Mouse (Mus musculus) layer of hippocampus, postnatal 25 days (tissue): ENCODE measurements at regions not wholly inside any gene's neighbourhood (a gene's known extent, or its start where the extent isn't known, plus 50 kb on each side); places are given as distances from the start of the nearest gene placed in this dataset.

Experiments used
- DNase-seq, 2 experiments: peaks; one replicate each; pipeline ENCODE4 v3.0.0; 2022; ENCODE audit warnings: mixed read lengths in 2 of 2, low spot score in 1 of 2; ENCODE audit errors: extremely low spot score in 1 of 2

DNA sequence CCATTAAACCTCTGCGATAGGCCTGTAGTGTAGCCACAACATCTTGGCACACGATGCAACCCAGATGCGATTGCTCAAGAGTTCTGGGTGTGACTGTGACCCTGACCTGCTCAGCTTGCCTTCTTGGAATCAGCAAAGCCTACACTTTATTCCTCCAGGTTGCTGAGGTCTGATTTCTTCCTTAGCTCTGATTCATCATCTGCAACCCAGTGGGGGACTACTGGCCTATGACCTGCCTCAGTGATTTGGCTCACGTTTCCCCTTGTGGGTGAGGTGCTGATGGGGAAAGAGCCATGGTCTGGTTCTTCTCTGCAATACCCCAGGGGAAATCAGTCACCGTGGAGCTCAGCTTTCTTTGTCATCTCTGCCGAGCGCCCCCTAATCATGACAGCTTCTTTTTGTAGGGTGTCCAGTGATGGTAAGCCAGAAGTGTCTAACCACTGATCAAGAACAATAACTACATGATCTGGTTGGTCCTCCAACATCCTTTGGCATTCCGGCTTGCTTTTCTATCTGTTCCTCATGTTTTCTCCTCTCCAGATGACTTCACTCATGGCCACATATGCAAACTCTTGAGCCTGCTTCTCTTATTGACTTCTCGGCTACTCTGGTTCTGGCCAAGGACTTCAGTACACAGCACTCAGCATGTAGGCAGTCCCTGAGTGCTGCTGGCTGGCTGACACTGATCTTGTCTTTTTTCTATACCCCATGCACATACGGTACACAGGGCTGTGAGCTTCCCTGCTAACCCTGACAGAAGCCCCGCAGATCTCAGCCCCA, 163.0 kb downstream of the Gm45692 start:
- DNase-seq, result no peak

DNA sequence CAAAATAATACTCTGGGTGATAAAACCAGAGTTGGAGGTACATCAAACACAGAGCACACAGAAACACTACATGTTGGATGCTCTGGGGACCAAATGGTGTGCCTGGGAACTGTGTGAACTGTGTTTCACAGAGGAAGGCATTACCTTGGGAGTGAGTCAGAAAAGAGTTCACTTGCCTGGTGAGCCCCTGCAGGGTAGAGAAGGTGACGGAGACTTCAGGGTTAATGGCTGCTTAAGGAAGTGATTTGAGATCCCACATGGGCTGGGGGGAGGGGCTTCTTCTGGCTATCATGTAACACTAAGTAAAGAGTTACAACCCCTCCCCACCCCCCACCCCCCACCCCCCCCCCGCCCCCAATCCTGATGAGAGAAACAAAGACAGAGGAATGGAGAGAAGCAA, 164.6 kb downstream of the Gm45692 start:
- no peak for DNase-seq

DNA sequence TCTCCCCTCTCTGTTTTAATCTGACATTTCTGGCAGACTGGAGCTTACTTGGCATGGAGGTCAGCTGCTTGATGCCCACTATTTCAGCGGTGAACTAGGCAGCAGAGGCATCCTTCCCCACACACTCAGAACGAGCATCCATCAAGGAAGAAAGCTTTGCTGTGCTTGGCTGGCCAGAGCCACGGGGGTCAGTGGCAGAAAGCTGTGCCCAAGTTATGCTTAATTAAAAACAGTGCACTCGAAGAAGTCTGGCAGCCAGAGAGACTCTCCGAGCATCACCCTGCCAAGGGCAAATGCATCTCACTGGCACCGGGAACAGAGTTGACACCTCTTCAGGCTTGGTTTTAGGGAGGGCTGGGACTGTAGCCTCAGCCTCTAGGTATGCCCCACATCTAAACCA, 168.3 kb downstream of the Gm45692 start:
- DNase-seq, result no peak

DNA sequence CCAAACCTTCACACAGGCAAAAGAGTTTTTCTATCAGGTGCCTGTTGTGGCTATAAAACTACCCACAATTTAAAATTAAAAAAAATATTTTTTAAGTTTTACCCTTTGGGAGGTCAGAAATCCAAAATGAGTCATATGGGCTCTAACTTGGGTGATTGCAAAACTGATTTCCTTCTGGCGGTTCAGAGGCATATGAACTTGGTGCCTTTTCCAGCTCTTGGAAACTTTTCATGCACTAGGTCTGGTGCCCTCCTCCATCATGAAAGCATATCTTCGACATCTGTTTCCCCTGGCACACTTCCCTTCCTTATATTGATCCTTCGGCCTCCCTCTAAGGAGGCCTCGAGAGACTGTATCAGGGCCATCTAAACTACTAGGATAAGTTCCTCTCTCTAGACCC, 168.8 kb downstream of the Gm45692 start:
- no peak for DNase-seq

DNA sequence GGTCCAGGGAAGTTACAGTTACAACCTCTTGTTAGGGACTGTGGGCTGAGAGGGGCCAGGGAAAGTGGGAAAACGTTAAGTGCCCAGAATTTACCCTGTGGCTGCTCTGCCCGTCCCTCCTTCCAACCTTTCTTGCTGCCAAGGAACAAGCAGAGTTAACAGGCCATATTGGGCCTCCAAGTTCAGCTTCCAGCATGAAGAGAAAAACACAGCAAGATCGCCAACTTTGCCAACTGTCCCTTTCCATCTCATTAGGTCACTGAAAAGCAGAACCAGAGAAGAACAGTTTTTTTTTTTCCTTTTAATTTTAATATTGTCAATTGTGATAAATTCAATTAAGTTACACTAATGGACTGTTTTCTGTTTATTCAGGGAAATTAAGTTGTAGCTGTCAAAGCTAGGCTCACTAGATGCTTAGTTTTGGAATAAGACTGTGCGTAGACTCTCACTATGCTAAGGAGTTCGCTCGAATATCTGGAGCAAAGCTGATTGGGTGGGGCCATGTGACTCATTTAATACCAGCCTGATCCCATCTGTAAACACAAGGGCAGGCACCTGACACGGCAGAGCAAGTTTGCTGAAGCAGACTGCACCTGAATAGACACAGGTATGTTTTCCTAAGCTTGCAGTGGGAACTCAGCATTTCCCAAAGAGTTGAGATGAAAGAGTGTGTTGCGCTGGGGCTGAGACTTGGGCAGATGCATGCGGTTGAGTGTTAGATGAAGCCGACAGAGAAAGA, 178.9 kb downstream of the Gm45692 start:
- no peak for DNase-seq

DNA sequence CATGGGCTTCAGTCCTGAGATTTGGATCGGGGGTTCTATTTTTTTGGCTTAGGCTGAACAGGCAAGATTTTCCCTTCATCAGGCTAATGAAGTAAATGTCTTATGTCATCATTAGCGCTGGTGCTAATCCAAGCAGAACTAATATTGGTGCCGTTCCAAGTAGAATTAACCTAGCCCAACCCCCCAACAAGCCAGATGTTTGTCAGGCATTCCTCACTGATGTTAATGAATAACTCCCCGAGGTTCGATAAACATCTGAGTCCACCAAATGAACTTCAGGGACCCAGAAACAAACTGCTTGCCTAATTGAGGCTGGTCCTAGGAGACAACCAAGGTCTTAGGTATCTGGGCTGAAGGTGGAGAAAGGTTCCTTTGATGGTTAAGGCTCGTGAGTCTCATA, 180.9 kb downstream of the Gm45692 start:
- no peak for DNase-seq

DNA sequence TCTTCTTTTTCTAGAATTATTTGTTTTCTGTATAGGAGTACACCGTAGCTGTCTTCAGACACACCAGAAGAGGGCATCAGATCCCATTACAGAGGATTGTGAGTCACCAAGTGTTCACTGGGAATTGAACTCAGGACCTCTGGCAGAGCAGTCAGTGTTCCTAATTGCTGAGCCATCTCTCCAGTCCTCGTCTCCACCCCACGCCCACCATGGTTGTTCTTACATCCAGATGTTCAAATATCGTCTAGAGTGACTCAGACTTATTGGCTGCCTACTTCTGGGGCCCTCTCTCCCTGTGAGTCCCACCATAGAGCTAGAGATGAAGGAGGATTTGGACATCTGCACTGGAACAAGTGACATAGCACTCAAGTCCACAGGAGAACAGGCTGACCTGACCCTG, 182.6 kb downstream of the Gm45692 start:
- no peak for DNase-seq

DNA sequence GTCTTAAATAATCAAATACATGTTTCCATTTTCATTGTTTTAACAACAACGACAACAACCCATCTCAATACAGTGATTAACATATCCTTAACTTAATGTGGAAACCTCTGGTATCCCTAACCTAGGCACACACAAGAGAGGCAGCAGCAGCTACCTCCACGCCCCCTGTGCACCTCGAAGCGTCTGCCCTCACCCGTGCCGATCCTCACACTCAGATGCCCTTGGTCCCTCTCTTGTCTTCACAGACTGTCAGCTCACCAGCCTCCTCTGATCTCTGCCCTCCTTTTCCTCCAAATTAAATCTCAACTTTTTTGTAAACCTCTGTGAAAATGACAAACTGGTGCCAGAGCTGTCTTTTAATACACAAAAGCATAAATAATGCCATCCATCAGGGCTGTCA, 185.2 kb downstream of the Gm45692 start:
- no peak for DNase-seq

DNA sequence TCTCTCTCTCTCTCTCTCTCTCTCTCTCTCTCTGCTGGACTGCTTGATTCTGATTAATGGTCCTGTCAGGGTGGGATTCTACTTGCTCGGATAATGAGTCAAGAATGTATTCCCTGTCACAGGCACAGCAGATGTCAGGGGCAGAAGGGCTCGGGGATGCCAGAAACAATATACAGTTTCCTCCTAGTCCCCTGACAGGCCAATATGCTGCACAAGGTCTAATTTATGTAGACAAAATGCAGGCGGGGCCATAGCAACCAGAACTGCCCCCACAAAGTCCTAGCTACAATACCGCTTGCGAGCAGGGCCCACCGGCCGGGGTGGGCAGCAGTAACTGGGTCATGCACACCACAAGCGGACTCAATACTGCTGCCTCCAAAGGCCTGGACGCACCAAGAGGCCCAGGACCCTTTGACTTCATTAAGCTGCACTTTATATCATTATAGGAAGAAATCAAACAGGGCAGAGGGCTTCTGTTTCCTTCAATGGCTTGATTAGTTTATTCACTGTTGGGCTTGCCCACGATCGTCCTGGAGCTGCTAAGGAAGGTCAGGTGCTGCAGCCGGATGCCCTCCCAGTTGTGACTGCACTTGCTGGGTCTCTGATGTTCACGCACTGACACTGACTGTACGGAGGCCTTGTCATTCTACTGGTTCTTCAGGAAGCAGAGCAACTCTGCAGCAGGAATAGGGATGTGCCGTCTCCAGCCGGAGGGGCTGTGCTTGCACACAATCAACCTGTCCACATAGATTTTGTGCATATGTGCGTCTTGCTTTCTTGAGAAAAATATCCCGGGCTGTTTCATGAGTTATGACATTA, 185.9 kb downstream of the Gm45692 start:
- DNase-seq, result no peak

DNA sequence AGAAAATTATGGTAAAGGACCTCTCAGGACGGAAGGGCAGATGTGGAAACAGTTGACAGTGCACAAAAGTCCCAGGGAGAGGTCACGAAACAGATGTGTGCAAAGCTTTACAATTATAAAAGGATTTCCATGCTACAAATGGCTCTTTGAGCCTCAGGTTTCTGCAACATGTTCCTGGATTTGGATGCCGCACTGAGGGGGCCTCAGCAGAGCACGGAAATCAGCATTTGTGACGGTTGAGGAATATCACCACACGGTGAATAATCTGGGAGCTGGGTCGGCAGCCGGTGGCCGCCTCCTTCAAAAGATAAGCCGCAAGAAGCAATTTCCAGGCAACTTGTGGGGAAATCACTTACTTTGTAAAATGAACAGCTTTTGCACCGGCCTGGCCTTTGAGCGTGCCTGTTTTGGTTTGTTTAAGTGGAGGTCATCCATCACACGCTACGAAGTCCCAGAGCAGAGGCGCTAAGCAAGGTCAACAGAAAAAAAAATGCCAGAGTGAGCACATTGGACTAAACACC, 188.8 kb downstream of the Gm45692 start:
- DNase-seq, result no peak

DNA sequence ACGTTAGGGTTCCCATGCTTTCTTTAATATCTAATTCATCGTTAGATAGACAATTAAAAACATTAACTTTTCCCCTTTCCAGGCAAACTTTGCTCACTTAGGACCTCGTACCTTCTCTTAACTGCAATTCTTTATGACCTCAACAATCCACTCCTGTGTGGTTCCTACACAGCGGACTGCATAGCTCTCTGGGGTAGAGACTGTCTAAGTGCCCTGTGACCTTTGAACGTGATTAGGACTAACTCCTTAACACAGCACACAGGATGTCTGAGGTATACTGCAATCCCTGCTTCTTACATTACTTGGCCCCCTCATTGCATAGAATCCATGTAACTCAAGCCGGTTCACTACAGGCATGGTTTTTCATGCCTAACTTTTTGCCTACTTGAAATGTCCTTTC, 190.4 kb downstream of the Gm45692 start:
- no peak for DNase-seq

DNA sequence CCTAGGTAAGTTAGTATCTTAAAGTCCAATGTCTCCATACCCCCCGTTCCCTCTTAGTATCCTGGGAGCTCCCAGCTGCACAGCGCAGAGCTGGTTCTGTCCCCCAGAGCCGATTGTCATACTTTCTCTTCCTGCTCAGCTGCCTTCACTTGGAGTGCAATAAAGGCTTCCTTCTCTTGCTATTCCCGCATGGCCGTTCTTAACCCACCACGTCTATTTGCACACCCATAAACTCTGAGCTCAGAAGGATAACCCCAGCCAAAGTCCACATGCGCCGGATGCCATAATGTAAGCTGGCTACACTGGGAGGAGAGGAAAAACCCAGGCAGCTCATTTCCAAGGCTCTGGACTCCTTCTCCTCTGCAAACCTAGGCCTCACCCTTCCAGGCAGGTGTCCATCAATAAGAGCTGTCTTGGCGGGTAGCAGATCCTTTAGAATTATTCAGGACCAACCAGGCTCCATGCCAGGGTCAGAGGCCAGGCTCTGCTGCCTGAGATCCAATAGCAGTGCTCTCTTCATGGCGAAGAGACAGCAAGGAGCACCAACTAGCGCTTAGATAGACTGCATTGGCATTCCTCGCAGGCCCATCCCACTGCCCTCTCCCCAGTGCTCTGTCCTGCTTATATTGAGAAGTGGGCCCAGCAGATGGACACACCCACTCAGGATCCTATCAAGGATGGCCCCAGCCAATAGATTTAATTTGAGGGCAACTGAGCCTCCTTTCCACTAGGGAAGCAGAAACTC, 204.4 kb downstream of the Gm45692 start:
- DNase-seq, result no peak

DNA sequence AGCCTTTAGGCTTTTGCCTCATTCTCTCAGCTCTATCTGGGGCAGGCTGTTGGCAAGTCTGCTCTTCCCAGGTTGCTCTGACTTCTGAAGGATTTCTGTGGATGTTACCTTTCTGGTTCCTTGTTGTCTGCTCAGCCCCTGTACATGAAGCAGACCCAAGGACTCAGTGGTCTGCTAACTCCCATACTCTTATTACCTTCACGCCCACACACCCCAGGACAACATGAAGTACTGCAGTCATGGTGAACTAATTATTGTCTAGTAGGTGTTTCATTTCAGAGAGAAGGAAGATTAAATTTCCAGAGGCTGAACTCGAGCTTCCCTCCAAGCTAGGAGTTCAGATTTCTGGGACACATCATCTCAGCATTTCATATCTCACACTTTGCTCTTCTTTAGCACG, 205.3 kb downstream of the Gm45692 start:
- no peak for DNase-seq

DNA sequence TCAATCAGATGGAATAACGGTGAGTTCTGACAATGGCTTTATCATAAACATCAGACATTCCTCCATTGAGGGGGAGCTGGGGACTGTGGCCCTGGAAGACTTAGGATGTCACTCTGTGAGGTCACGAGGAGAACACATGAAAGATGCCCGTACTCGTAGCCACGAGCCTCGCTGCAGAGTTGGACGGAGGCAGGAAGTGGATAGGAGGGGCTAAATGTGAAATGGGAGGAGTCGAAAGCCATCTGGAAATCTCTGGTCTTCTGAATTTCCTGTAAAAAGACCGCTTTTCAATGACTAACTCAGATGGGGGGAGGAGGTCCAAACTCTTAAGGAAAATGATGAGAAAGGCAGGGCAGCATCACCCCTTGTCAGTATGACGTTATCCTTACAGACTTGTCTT, 210.5 kb downstream of the Gm45692 start:
- DNase-seq, result no peak

DNA sequence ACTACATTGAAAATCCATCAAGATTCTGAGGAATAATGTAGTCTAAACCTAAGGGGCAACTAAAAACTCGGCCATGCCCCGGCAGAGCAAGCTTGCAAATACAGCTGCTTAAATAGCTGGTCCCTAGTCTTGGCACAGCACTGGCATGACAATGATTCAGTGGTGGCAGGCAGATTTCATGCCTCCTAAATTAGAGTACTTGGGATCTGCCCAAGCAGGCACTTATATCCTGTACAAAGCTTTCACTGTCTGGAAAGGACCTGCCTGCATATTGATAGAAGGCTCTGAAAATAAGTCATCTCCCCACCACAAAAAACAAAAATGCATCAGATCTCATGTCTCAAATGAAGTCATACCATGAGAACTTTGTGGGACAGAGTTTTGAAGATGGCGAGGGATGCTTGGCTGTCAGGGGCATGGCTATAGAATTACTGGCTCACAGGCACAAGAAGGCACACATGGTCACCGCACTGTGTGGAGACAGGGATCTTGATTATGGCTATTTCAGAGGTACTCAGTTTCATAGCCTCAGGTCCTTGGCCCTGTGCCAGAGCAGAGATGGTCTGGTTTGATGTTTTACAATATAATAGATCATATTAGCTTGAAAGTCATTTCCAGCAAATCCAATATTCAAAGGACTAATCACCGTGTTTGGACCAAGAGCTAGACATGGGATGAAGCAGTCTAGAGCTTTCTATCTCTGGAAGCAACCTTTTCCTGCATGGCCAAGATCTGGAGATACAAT, 217.7 kb downstream of the Gm45692 start:
- DNase-seq, result no peak

DNA sequence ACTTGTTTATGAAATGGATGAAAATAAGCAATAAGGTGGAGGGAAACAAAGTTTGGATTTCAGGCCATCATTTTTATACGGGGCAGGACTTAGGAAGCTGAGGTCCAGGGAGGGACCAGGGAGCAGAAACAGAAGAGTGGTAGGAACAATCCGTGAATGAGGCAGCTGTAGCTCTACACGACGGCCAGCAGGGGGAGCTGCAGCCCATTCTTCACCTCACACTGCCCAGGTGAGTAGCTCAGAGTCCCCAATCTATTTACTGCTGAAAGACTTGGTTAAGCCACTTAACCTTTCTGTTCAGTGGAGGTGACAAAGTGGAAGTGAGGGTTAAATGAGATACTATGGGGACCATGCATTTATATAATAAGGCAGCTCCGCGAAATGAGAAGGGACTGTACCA, 225.7 kb downstream of the Gm45692 start:
- peak; percentile 56 to 87 for DNase-seq

DNA sequence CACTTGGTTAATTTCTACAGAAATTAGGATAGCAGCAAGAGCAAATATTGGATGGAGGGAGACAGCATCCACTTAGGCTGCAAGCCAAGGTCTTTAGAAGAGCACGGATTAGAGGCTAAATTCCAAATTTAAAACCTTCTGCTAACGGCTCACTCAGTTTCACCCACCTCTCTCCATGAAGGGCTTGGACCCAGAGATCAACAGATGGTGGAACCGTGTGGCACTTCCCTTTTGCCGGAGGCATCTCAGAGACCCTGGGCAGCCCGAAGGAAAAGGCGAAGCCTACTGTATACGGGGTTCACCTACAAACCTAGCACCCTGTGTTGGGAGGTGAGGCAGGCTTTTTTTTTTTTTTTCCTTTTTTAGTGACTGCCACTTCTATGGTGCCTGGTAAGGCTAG, 229.9 kb downstream of the Gm45692 start:
- DNase-seq, result no peak

DNA sequence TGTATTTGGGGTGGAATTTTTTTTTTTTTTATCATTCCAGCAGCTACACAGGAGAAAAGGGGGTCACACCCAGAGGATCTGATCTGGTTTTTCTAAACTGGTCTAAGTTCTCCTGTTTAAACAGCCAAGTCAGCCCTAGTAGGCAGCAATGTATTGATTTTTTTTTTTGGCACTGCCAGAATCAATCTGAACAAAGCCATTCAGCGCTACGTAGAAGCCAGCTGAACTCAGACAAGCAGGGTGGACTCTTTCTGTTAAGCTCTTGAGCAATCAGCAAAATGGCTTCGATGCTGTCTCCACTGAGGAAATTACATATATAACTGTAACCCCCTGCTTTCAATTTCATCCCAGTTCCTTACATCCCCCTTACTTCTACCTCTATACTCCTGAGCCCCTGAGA, 230.5 kb downstream of the Gm45692 start:
- DNase-seq, result no peak

DNA sequence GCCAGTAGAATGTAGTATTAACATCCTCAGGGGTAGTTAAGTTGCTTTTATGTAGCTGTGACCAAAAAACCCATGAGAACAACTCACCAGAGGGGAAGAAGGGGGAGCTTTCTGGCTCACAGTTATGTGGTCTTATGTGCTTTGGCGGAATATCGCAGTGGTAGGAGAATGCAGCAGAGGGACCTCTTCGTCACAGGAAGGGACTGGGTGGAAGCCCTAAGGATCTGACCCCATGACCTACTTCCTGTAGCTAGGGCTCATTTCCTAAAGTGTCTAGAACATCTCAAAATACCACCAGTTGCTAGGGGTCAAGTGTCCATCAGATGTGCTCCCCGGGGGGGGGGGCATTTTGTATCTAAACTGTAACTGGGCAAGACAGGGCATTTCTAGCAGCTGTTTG, 231.3 kb downstream of the Gm45692 start:
- DNase-seq, result no peak
